Mouse (Mus musculus) retina, postnatal 1 day (tissue): ENCODE data around the gene Atf6.

Experiments used
- DNase-seq: peaks from one replicate; pipeline ENCODE4 v3.0.0-alpha.2; 2012

The Atf6 gene

GRCm38 (mm10) chr1:170766997-170767396 lies 100.6 kb downstream of the Atf6 start:
- no peak for DNase-seq

- DNase-seq: no peak
These were observed 102.8 kb downstream of the Atf6 start for GRCm38 (mm10) chr1:170764798-170765197.

GRCm38 (mm10) chr1:170761634-170762033 lies 105.9 kb downstream of the Atf6 start:
- DNase-seq: no peak

- no peak for DNase-seq
These were observed 114.0 kb downstream of the Atf6 start for GRCm38 (mm10) chr1:170753597-170753996.

- DNase-seq: no peak
These were observed 115.8 kb downstream of the Atf6 start for GRCm38 (mm10) chr1:170751797-170752196.

- DNase-seq: no peak
These were observed 121.0 kb downstream of the Atf6 start for GRCm38 (mm10) chr1:170746523-170746922.

GRCm38 (mm10) chr1:170741497-170742246 lies 125.9 kb downstream of the Atf6 start:
- no peak for DNase-seq

GRCm38 (mm10) chr1:170734866-170735265 lies 132.7 kb downstream of the Atf6 start:
- no peak for DNase-seq

- DNase-seq: no peak
These were observed 135.0 kb downstream of the Atf6 start for GRCm38 (mm10) chr1:170732596-170732890.

- no peak for DNase-seq
These were observed 135.5 kb downstream of the Atf6 start for GRCm38 (mm10) chr1:170731865-170732595.

- no peak for DNase-seq
These were observed 138.2 kb downstream of the Atf6 start for GRCm38 (mm10) chr1:170729267-170729962.

GRCm38 (mm10) chr1:170728524-170728923 lies 139.0 kb downstream of the Atf6 start:
- no peak for DNase-seq

GRCm38 (mm10) chr1:170721560-170721959 lies 146.0 kb downstream of the Atf6 start:
- DNase-seq: no peak

GRCm38 (mm10) chr1:170718133-170718810 lies 149.3 kb downstream of the Atf6 start:
- no peak for DNase-seq

- no peak for DNase-seq
These were observed 150.2 kb downstream of the Atf6 start for GRCm38 (mm10) chr1:170717241-170717828.

- DNase-seq: no peak
These were observed 155.8 kb downstream of the Atf6 start for GRCm38 (mm10) chr1:170711731-170712130.

- DNase-seq: no peak
These were observed 157.6 kb downstream of the Atf6 start for GRCm38 (mm10) chr1:170709969-170710368.

GRCm38 (mm10) chr1:170709481-170709880 lies 158.1 kb downstream of the Atf6 start:
- DNase-seq: no peak

GRCm38 (mm10) chr1:170709034-170709433 lies 158.5 kb downstream of the Atf6 start:
- no peak for DNase-seq

- DNase-seq: no peak
These were observed 161.5 kb downstream of the Atf6 start for GRCm38 (mm10) chr1:170706046-170706445.

GRCm38 (mm10) chr1:170704911-170705594 lies 162.5 kb downstream of the Atf6 start:
- peak; percentile 11 for DNase-seq

GRCm38 (mm10) chr1:170704103-170704502 lies 163.5 kb downstream of the Atf6 start:
- no peak for DNase-seq
